9 mouse cellular contexts compared by ENCODE assay signal in genomic region chr13:29014066-29014826, GRCm38 (mm10).
DNase-seq lines count a peak whose midpoint lies in the region; ATAC-seq lines count a peak whose summit lies in the region.
"Had no signal": no experiment of that assay in that cellular context is flagged by ENCODE, and none has a peak within 500 bp of the region (broad histone marks: within the 10 kb centered on the region; RNA-seq: fewer than 3 reads in every experiment).

No protein-coding gene starts in this region.

- ATAC-seq in hindbrain, embryonic 13.5 days (ENCODE audit: low FRiP score), result peak; percentile 41
- ATAC-seq in midbrain, embryonic 14.5 days (ENCODE audit: low FRiP score, low TSS enrichment), result peak; percentile 9; the same call in 1 of the 2 replicates
- no peak for ATAC-seq in activated CD4-positive, CD25-positive, alpha-beta regulatory T cell, adult 4 months

- no peaks in the 10 kb centered on the region for H3K27me3 ChIP-seq in hindbrain, embryonic 13.5 days
- no peaks in the 10 kb centered on the region for H3K27me3 ChIP-seq in midbrain, embryonic 14.5 days (ENCODE audit: control insufficient read depth, insufficient read depth, low read length)
- H3K27me3 ChIP-seq: limb, embryonic 15.5 days had no signal

- 59% methylated on average over 15 of the region's 15 CpGs for WGBS in hindbrain, embryonic 13.5 days
- WGBS in midbrain, embryonic 14.5 days, result 37% methylated on average over 15 of the region's 15 CpGs

- no peaks in the 10 kb centered on the region for H3K9me3 ChIP-seq in hindbrain, embryonic 13.5 days
- no peaks in the 10 kb centered on the region for H3K9me3 ChIP-seq in midbrain, embryonic 14.5 days (ENCODE audit: control insufficient read depth, low read length)
- H3K9me3 ChIP-seq: limb, embryonic 15.5 days had no signal

- peak overlapping the region; percentile 61 for H3K9ac ChIP-seq in hindbrain, embryonic 13.5 days
- H3K9ac ChIP-seq in midbrain, embryonic 14.5 days (replicated peaks; ENCODE audit: low read length), result peak overlapping the region; percentile 30; the same call in 1 of the 2 replicates
- H3K9ac ChIP-seq: limb, embryonic 15.5 days had no signal

- peak overlapping the region; percentile 94 for H3K27ac ChIP-seq in hindbrain, embryonic 13.5 days
- H3K27ac ChIP-seq in midbrain, embryonic 14.5 days (replicated peaks; ENCODE audit: low read depth, low read length), result peak overlapping the region; percentile 86
- H3K27ac ChIP-seq: limb, embryonic 15.5 days had no signal

- peaks cover 44% of the 10 kb centered on the region for H3K4me1 ChIP-seq in hindbrain, embryonic 13.5 days (replicated peaks)
- H3K4me1 ChIP-seq in midbrain, embryonic 14.5 days (ENCODE audit: control insufficient read depth, insufficient read depth, low read length), result peaks cover 34% of the 10 kb centered on the region
- H3K4me1 ChIP-seq: limb, embryonic 15.5 days had no signal

- peak overlapping the region; percentile 47 for H3K4me2 ChIP-seq in hindbrain, embryonic 13.5 days
- peak overlapping the region; percentile 60 for H3K4me2 ChIP-seq in midbrain, embryonic 14.5 days (ENCODE audit: low read length)
- H3K4me2 ChIP-seq: limb, embryonic 15.5 days had no signal

- no peaks in the 10 kb centered on the region for H3K36me3 ChIP-seq in hindbrain, embryonic 13.5 days
- no peaks in the 10 kb centered on the region for H3K36me3 ChIP-seq in midbrain, embryonic 14.5 days (ENCODE audit: control insufficient read depth, insufficient read depth, low read length)
- H3K36me3 ChIP-seq: limb, embryonic 15.5 days had no signal

- H3K4me3 ChIP-seq in hindbrain, embryonic 13.5 days, result peak overlapping the region; percentile 29
- H3K4me3 ChIP-seq in midbrain, embryonic 14.5 days (replicated peaks; ENCODE audit: low read depth, low read length), result peak overlapping the region; percentile 34
- H3K4me3 ChIP-seq: limb, embryonic 15.5 days had no signal

- peak; percentile 83 for DNase-seq in brain, adult 2 months (ENCODE audit: low read depth, low spot score)
- DNase-seq in cerebellum, adult 9-11 months, result peak; percentile 54
- peak; percentile 57 for DNase-seq in midbrain, embryonic 14.5 days
- DNase-seq in spleen, postnatal 14 days (ENCODE audit: low spot score in 2 of 2), result no peak
- DNase-seq in thymus, postnatal 10 days (ENCODE audit: low spot score in 2 of 2), result no peak
- no peak for DNase-seq in urinary bladder, postnatal 4 days (ENCODE audit: low spot score in 2 of 2)

Comparison
In these comparisons a context has a peak if more than half of its experiments do, and no peak if none do; other contexts are left out.
1. DNase-seq: peak in brain, adult 2 months (single experiment), cerebellum, adult 9-11 months (single experiment) and midbrain, embryonic 14.5 days (single experiment); none in spleen, postnatal 14 days (0 of 2), thymus, postnatal 10 days (0 of 2) and urinary bladder, postnatal 4 days (0 of 2).